Mouse (Mus musculus) B cell, adult 2 months (primary cell): ENCODE data around the gene Psmc3ip.
A peak's percentile ranks its signal among the peaks of the same experiment; 100 is the strongest.

ENCODE experiments used
- DNase-seq, 2 experiments: peaks; one replicate each; pipeline ENCODE4 v3.0.0; 2022

Gene Psmc3ip

DNA sequence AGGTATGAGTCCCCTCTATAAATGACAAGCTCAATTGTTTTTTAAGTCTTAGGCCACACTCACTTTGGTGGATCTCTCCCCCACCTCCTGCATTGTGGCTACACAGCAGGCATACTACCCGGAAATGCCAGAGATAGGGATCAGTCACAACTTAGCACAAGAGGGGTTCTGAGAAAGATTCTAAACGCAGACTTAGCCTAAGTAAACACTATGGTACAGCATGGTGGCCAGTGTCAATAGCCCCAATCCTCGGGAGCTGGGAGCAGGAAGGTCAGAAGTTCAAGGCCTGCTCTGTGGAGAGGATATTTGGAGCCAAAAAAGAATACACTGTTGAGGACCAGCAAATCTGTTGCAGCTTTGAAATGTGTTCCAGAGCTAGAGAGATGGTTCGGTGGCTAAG is 22.9 kb upstream of the Psmc3ip start:
- DNase-seq = no peak

DNA sequence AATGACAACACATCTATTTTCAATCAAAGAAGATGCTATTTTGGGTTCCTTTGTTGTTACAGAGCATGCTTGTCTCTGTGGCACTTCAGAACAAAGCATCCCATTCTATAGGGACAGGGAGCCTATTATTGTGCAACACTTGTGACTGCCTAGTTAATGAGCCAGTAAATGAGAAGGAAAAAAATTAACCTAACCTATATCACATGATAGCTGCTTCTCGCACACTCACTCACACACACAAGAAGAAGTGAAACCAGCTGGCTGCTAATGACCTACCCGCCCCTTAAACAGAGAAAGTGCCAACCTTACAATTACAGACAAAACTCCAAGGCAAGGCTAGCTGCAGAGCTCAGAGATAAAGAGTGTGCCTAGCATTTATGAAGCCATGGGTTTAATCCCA is 20.3 kb upstream of the Psmc3ip start:
- DNase-seq = peak; percentile 66 to 67

DNA sequence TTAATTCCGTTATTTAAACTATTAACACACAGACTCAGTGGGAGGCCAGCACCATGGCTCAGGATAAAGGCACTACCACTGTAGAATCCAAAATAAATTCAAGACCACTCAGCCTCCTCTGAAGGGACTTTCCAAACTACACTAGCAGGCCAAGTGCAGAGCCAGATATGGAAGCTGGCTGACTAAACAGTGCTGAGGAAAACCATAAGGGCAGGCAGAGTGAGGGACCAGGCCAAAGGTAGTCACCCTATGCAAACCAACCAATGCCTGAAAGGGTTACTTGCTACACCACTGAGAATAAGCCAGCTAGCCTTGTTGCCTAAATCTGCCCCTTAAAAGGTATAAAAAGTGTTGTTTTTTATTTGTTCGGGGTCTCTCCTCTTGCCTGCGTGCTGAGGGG is 16.9 kb upstream of the Psmc3ip start:
- DNase-seq = no peak

DNA sequence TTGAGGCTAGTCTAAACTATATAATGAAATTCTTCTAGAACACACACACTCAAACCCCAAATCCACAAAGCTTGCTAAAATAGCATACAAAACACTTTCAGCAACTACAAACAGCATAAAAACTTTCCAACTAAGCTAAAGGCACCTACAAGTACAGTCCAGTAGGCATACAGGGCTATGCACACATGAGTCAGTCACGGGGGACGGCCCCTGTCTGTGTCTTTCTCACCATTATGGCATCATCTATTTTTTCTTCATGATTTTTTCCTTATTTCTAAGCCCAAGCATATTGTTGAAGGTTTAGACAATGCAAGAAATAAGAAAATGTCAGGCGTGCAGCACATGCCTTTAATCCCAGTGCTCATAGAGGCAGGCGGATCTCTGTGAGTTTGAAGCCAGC is 15.9 kb upstream of the Psmc3ip start:
- DNase-seq = no peak

DNA sequence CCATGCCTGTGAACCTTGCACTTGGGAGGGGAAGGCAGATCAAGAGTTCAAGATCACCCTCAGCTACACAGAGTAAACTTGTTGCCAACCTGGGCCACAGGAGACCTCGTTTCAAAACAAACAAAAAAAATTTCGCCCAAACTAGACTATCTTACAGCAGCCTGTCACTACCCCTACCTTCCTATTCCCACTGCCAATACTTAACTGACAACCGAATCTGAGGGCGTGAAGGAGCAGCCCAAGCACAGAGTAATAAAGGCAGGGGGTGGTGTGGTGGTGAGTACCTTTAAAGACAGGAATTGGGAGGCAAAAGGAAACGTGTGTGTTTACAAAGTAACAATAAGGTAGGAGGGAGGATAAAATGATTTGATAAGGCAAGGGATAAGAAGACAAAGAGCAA is 15.5 kb upstream of the Psmc3ip start:
- no peak for DNase-seq

DNA sequence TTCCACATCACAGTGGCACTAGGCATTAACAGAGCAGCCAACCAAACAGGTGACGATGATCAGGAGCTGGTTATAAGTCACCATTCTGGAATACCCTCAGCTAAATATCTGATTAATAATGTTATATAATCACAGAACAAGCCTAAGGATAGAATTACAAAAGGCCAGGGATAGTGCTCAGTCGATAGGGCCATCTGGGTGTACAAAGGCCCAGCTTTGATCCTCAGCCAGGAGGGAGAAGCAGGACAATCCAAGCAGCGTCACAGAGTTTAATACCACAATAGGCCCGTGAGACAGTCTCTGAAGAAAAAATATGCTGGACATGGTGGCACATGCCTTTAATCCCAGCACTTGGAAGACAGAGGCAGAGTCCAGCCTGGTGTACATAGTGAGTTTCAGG is 14.1 kb upstream of the Psmc3ip start:
- DNase-seq = no peak

DNA sequence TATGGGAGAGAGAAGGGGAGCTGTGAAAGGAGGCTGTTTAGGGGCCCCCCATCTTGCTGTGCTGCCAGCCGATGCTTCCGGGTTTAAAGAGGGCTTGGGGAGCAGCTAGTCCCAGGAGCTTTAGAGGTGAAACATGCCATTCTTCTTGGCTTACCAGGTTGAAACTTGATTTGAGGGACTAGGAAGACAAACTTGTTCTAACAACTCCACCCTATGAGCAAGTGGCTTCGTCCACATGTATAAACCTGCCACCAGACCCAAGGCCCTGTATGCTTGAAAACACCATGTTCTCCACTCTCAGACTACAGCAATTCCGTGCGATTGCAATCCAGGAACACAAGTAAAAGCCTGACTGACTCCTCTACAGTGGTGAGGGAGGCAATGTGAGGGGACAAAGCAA is 7.8 kb upstream of the Psmc3ip start:
- no peak for DNase-seq

DNA sequence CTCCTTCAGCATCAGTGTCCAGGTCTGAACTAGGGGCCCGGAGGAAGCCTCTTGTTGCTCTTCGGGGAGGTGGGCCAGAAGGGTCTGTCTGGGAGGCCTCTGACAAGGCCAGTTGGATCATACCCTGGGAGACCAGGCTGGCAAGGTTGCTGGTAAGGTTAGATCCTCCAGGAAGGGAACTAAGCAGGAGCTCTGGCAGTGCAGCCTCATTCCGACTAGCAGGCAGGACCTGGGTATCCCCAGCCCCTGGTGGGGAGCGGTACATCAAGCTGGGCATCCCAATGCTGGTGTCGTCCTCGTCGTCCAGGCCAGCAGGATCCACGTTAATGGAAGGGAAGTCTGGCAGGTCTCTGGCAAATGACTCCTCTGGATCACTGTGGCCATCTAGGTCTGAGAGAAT is 3.0 kb upstream of the Psmc3ip start:
- no peak for DNase-seq

DNA sequence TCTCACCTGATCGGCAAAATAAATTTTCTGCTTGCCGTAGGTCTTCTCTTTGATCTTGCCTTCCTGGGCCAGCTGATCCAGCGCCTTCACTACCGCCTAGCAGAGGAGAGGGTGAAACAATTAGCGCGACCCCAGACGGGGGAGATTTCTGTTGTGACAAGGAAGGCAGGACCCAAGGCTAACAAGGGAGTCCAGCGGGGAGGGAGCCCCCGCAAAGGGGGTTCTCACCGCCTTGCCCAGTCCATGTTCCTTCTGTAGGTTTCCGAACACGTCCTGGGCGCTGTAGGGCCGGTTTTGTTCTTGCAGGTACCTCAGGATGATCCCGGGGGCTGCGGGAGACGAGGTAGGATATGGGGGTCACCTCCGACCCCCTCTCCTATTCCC is 314 bp downstream of the Psmc3ip start:
- no peak for DNase-seq

DNA sequence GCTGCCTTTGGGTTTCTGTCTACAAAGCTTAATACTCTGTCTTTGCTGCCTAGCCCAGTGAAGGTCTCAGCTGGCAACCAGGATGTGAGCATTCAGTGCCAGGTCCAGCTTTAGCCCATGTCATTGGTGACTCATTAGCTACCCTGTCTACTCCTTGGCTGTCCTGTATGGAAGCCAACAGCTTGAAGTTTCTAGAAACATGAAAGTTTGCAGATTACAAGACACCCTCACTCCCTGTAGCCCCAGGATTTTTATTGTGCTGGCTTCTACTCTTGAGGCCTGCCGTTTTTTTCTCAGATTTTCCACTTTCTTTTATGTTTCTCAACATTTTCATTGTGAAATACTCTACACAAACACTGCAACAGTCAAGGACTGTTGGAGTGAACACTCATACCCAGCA is 5.3 kb downstream of the Psmc3ip start:
- no peak for DNase-seq

DNA sequence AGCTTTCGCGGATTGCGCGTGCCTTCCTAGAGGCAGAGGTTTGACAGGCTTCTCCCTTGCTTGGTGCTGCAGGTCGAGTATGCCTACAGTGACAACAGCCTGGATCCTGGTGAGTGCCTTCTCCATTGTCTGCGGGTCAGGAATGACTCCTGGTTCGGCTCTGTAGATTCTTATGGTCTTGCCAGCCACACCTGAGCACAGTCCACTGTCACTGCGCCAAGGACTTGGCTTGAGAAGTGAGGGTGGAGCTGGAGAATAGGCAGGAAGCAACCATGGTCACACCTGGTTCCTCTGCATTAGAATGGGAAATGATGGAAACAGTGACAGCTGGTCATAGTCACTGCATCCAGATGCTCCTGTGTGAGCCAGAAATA is 7.6 kb downstream of the Psmc3ip start:
- no peak for DNase-seq

DNA sequence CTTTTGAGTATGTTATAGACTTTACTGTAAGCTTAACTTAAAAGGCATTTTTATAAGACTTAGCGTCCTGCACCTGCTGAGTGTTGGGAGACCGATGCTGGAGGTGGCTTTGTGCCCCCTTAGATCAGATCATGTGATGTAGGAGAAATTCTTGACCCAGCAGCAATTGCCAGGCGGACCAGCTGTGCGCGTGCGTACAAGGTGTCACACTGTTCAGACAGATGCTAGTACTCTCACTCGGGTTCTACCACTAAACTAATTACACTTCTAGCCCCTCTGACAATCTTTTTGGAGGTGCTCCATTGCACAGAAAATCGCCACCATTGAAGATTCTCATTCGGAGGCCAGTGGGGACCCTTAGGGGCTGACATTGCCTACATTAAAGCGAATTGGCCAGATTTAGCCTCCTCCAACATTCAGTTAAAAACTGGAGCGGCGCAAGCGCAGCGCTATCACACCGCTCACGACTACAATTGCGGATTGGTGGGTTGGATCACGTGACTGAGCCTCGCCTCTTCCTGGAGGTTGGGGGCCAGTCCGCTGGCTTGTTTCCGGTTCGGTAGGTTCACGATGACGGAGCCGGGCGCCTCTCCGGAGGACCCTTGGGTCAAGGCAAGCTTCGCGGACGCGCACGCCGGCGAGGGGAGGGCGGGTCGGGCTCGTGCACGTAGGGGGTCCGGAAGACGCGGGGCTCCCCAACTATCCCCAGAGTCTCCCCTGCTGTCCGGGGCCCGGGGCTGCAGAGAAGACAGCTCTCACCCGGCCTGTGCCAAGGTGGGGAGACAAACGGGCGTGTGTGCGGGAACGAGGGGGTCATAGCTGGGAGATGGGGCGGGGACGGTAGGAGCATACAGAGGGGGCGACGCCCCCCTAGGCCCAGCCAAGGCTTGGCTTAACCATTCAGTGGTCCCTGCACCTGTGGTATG is 8.2 kb downstream of the Psmc3ip start, which contains the start of gene Mlx:
Gene Mlx, plus strand, starts transcription at position 522 of the 926 bp plus-strand sequence.
- peak; percentile 82 to 83 for DNase-seq

DNA sequence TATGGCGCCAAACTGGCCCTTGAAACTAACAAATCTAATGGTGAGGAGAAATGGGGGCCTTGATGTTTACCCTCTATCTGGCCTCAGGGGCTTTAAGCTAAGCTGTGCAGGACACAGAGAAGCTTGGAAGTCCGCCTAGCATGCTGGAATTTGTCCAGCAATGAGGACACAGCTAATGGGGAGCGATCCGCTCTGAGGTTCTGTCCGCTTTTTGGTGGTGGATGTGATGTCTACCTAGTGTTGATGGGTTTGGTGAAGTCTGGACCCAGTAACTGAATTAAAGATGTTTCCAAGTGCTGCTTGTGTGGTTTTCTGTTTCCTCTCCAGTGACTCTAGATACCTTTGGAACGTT is 8.9 kb downstream of the Psmc3ip start:
- DNase-seq = no peak

DNA sequence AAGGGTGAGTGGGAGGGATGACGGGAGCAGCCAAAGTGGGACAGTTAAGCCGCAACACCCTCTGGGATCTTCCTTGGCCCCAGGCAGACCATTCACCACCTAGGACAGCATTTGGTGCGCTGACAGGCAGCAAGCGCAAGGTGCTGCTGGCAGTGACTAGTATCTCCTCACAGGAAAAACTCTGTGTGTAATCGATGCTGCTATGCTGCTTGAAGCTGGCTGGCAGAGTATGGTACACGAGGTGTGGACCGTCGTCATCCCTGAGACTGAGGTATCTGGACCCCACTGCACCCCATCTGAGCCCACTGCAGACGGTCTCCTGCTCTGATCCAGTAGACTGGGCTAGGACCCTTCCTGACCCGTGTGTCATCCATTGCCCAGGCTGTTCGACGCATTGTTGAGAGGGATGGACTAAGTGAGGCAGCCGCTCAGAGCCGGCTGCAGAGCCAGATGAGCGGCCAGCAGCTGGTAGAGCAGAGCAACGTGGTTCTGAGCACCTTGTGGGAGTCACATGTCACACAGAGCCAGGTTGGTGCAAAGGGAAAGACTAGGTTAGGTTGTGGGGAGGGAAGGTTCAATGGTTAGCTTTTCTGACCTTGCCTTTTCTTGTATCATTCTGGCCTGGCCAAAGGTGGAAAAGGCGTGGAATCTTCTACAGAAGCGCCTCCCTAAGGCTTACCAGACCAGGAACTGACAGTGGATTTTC is 9.5 kb downstream of the Psmc3ip start:
- no peak for DNase-seq

DNA sequence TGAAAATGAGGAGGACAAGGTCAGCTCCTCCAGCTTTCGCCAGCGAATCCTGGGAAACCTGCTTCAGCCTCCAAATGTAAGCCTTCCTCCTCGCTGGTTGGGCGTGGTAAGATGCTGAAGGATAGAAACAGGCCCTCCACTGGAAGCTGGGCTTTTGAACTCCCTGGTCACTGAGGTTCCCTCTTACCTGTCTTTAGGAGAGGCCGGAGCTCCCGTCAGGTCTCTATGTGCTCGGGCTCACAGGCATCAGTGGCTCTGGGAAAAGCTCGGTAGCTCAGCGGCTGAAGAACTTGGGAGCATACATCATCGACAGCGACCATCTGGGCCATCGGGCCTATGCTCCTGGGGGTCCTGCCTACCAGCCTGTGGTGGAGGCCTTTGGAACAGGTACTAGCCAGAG is 10.4 kb downstream of the Psmc3ip start:
- DNase-seq = no peak

DNA sequence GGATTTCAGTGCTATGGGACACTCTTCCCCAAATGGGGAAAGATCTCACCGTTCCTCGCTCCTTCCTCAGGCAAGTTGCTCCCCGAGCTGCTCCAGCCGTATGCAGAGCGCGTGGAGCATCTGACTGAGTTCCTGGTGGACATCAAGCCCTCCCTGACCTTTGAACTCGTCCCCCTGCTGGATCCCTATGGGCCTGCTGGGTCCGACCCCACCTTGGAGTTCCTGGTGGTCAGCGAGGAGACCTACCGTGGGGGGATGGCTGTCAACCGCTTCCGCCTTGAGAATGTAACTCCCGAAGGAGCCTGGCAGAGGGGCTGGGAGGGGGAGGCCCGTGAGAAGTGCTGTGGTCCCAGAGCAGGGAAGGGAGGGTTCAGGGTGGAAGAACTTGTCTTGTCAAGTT is 11.0 kb downstream of the Psmc3ip start:
- DNase-seq = no peak

DNA sequence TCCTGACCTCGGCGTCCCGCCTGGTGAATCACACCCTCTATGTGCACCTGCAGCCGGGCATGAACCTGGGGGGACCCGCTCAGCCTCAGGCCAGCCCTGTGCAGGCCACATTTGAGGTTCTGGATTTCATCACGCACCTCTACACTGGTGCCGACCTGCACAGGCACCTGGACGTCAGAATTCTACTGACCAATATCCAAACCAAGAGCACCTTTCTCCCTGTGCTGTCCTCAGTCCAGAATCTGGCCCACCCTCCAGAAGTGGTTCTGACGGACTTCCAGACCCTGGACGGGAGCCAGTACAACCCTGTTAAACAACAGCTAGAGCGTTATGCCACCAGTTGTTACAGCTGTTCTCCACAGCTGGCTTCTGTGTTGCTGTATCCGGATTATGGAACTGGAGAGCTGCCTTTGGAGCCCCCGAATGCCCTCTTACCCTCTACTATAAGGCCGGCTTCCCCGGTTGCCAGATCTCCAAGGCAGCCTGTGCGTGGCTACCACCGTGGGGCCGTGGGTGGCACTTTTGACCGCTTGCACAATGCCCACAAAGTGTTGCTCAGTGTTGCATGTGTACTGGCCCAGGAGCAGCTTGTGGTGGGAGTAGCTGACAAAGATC is 12.0 kb downstream of the Psmc3ip start:
- DNase-seq = no peak

DNA sequence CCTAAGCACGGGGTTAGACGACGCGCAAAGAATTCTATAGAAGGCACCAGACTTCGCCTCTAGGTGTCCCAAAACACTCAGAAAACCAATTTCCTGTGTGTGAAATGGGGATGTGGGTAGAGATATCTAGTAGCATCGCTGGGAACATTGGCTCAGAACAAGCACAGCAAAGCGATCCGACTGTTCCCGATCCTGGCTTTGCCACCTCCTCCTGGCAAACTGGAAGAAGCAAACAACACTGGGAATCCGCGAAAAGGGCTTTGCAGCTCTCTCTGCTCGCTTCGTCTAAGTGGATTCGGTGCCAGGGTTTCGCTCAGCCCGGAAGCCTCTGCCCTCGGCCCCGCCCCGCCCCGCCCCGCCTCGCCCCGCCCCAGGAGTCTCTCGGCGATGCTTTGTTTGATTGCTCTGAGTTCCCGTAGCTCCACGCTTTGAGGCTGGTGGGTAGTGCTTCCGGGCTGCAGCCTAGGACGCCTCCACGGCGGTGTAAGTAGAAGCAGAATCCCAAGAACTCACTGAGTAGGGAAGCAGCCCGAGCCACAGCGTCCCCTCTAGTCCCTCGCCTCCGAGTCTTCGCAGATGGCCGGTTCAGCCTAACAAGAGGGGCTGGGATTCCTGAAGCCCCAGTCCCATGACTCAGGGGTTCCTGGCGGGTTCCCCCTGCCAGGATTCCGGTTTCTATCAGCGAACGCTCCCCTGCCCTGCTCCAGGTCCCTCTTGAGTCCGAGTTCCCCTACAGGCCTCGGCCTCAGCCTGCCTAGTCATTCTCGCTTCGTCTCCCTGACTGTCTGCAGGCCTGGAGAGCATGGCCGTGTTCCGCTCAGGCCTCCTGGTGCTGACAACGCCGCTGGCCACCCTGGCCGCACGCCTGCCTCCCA is 12.8 kb downstream of the Psmc3ip start, which contains the start of gene Coasy:
Gene Coasy, plus strand, starts transcription at position 358 of the 875 bp plus-strand sequence.
- peak; percentile 80 to 85 for DNase-seq

DNA sequence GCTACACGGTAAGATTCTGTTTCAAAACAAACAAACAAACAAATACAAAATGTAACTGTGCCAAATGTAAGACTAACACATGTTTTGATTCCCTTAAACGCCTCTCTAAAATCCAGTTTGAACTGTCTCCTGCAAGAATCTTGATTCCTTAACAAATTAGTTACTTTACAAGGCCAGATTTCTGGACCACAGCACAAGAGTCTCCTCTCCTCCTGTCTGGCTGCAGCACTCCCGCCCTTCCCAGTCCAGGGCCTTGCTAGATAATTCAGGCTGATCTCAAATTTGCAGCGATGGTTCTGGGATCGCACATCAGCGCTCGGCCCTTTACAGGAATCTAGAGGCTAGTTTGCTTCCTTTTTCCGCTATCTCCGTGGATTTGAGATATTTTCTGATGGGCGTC is 13.6 kb downstream of the Psmc3ip start:
- no peak for DNase-seq

DNA sequence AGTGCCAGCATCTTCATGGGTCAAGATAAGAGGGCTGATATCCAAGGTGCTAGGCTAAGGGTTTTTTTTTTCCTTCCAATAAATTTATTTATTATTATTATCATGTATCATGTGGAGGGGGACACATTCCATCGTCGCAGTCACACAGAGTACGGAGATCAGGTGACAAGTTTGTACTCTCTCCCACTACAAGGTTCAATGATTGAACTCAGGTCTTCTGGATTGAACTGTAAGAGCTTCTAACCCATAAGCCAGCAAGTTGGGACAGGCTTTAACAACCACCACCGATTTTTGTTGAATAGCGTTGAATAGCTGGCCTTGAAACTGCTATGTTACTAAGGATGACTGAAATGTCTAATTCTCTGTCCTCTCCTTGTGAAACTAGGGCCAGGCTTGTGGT is 14.8 kb downstream of the Psmc3ip start:
- DNase-seq = no peak

DNA sequence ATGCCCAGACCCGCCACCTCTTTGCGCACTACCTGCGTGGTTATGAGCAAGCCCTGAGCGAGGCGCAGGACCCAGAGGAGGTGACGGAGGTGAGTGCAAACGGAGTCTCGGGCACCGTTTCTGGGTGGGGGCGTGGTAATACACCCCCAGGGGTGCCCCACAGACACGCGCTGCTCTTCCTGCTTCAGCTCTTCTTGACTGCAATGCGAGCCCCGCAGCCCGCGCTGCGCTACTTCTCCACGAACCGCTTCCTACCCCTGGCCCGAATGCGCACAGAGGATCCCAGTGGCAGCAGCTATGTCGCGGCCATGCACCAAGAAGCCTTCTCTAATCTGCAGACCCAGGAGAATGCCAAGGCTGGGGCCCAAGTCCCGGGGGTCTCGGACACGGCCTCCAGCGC is 15.5 kb downstream of the Psmc3ip start:
- DNase-seq = no peak

DNA sequence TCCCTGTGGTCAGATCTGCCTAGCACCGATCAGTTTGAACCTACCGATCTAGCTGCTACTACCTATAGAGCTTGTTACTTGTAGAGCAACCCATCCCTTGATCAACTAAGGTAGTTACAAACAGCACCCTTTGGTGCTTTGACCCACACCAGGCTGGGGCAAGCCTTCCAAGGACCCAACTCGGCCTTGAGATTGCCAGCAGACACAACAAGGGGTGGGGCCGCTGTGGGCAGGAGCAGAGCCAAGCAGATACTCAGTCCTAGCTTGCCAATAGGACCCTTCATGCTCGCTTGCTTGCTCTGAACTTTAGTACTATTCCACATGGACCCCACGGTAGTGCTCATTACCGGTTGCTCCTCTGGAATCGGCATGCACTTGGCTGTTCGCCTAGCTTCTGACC is 17.1 kb downstream of the Psmc3ip start, which contains the start of gene Hsd17b1:
Gene Hsd17b1, plus strand, starts transcription at position 291 of the 400 bp plus-strand sequence.
- no peak for DNase-seq
